Mouse (Mus musculus): ENCODE measurements at regions not wholly inside any gene's neighbourhood (a gene's known extent, or its start where the extent isn't known, plus 50 kb on each side); places are given as distances from the start of the nearest gene placed in this dataset.

- no peak for DNase-seq (ENCODE audit: low spot score in 2 of 2)
These were observed 53.1 kb upstream of the Lbx1 start for GRCm38 (mm10) chr19:45288722-45289121.

DNA sequence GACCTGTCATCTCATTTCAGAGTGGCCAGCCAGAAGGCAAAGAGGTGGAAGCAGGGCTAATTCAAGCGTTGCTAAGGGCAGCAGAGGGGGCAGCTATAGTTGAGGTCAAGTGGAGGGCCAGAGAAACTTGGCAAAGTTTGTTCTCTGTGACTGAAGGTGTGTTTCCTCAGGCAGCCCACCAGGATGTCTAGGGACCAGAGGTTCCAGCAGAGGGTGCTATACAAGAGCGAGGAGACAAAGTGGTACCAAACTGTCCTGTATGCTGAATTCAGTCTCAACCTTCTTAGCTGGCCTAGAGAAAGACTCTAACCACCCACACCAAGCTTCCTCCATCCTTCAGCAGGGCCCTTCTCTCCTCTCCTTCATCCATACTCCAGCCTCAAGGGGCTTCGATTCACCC, 62.2 kb upstream of the Lbx1 start:
- DNase-seq (ENCODE audit: low spot score in 2 of 2), result no peak

DNA sequence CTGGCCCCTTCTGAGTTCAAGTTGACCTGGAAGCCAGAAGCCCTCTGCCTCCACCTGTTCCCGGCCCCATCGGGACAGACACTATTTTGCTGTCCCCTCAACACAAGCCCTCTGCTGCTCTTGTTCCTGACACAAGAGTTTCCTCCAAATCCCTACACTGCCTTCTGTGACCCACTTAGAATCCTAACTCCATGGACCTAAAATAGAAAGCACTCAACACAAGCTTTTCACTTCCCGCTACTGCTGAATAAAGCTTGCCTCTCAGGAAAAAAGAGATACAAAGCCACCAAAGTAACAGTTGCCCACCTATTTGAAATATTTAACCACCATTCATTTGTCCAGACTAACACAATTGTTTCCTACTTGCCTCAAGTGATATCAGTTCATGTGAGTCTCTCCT, 63.7 kb upstream of the Lbx1 start:
- no peak for DNase-seq (ENCODE audit: low spot score in 2 of 2)

DNA sequence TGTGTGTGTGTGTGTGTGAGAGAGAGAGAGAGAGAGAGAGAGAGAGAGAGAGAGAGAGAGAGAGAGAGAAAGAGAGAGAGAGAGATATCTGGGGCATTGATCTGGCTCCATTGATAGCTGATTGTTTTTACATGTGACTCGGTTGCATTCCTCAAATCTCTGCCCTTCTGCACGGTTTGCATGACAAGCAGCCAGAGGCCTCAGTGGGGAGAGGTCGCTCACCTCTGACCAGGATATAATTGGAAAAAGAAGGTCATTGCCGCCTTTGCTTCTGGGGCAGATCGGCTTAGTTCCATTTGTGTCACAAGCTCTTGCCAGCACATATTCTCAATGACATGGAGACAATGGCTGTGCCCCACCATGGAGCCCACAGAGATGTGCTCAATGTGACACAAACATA, 63.8 kb upstream of the Btrc start:
- no peak for DNase-seq (ENCODE audit: low spot score in 2 of 2)

GRCm38 (mm10) chr19:45300691-45301431, 62.7 kb upstream of the Btrc start:
- no peak for DNase-seq (ENCODE audit: low spot score in 2 of 2)

- no peak for DNase-seq (ENCODE audit: low spot score in 2 of 2)
These were observed 62.2 kb upstream of the Btrc start for GRCm38 (mm10) chr19:45301432-45301732.

DNA sequence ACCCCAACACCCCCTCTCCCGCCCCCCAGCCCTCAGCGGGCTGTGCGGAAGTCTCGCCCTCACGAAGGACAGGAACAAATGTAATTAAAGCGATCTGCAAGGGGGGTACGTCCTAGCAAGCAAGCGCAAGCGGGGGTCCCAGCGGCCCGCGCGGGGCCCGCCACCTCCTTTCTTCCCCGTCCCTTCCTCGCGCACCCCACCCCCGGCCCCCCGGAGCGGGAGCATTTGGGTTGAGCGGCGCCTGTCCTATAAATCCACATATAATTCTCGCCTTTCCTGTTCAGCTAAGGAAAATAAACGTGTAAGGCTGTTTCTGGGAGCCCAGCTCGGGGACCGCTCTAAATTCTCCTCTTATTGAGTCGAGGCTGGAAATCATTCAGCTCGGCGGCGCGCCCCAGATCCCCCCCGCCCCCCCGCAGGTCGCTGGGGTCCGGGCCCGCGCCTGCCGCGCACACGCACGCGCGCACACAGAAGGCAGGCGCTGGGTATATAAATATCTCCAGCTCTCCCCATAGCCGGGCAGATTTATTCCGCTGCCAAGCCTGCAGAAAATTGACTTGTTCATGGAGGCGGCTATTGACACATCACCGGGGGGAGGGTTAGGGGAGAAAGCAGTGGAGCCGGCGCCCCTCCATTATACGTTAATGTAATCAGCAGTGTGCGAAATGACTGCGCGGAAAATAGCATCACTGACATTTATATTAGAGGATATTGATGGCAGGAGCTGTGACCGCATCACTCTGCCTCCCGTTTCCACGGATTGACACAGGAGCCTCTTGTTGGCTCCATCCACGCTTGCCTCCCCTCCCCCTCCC, 61.6 kb upstream of the Btrc start:
- DNase-seq (ENCODE audit: low spot score in 2 of 2), result no peak

DNA sequence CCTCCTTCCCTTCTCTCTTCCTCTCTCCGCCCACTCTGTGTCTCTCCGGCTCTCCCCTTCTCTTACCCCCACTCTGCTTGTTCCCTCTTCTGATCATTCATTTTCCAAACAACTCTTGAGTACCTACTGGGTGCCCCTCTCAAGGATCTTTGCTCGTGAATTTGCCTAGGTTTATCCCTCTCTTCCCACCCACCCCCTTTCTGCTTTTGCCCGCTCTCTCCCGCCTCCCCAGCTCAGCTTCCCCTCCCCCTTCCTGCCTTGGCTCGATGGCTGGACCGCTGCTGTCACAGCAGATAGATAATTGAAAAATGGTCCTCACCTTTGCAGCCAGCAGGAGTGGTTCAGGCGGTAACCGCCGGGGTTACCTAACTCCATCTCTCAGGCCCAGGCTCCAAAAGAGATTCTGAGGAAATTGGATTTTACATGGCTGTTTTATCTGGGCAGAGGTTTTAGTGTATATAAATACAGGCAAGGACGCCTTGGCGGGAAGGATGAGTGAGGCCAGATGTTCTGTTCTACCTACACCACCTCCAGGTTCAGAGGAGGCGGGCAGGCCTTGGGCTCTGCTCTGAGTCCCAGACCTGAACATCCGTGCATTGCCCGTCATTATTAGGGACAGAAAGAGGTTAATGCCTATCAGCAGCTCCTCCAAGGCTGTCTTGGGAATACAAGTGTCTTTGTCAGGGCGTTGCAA, 60.8 kb upstream of the Btrc start:
- DNase-seq (ENCODE audit: low spot score in 2 of 2), result no peak

- DNase-seq (ENCODE audit: low spot score in 2 of 2), result no peak
These were observed 59.0 kb upstream of the Btrc start for GRCm38 (mm10) chr19:45304538-45304937.

GRCm38 (mm10) chr19:45307299-45308275, 55.9 kb upstream of the Btrc start:
- DNase-seq (ENCODE audit: low spot score in 2 of 2), result no peak

DNA sequence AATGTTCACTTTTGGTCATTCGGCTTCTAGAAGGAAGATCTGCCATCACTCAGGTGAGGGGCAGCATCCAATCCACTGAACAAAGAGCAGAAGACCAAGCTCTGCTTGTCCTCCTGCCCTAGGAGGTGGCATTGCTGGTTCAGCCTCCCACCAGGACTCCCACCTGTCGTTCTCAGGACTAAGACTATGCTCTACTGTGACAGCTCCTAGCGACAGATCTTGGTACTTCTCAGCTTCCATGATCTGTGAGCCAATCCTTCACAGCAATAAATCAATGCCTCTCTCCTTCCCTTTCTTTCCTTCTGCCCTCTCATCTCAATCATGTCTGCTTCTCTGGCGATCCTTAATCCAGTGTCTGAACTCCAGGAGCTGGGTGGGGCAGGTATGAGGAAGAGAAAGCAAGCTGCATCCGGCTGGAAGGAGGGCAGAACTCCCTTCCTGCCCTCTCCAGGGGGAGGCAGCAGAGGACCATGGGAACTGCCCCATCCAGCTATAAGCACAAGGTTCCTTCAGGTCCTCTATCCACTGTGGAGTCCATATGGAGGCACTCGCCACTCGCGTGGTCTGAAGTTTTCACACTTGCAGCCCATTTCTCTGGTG, 54.8 kb upstream of the Btrc start:
- DNase-seq (ENCODE audit: low spot score in 2 of 2), result peak; percentile 48 to 60

DNA sequence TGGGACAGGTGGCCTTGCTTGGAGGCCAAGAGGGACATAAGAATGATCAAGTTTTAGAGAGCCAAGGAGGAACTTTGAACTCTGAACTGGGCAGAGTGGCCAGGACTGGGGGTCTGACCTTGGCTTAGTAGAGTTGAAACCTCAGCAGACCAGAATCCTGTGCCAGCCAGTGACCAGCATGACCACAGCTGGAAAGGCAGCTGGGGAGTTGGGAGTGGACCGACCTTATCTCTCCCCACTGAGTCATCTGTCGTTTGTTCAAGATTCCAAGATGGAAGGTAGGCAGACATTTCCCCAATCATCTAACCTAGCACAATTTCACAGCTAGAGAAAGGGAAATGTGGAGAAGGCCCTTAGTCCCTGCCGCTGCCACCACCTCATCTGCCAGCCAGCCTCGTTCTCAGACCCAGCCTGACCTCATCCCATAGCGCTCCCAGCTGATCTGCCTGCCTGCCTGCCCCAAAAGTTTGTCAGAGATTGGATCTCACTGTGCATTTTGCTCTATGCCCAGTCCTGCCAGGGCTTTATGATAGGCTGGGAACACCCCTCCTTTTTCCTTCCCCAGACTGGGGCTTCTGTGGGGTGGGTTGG, 53.1 kb upstream of the Btrc start:
- no peak for DNase-seq (ENCODE audit: low spot score in 2 of 2)

DNA sequence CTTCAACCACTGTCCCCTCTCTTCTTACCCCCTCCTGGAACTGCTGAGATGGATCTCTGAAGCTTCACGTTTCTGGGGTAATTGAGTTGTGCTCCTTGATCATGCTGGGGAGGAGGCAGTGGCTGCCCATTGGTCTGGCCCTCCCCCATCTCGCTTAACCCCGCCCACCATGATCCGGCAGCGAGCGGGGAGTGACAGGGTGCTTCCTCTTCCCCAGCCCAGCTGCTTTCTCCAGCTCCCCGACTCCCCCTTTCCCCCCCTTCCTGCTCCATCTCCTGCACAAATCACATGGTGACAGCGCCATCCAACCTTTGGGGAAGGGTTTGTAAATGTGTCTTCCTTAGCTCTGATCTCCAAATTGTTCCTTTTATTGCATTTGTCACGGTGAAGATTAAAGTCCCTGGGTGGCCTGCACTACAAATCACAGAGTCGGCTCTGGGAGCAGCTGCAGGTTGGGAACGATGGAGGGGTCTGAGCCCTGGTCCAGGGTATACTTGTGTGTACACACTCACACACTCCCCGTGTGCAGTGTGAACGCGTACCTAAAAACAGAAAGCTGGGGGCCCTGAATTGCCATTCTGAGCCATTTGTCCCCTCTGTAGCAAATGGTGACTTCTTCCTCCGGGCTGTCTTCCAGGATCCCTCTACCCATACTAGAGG, 52.5 kb upstream of the Btrc start:
- peak; percentile 56 to 59 for DNase-seq (ENCODE audit: low spot score in 2 of 2)

DNA sequence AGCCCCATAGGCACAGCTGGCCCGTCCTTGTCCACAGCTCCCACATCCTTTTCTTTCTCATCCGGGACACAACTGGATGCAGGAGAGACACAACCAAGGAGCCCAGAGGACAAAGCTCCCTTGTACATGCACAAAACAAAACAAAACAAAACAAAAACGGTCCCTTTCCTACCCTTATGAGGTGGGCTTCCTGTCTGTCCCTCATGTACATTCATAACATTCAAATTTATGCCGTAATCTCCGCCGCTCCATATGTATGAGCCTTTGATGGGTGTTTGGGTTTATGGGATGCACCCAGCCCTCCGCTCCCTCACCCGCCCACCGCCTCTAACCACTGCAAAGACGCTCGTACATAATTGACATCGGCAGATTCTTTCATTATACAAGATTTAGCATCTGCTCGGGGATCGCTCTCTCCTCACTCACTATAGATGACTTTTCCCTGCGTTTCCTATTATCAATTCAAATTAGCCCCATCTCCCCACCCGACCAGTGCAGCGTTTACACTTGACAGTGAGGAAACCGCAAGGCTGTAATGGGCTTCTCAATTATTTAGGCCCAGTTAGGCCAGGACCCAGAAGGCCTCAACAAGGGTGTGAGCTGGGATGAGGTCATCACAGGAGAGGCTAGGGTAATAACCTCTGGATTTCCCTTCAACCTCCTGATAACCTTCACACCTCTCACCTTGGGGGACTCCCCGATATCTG, 51.5 kb upstream of the Btrc start:
- DNase-seq (ENCODE audit: low spot score in 2 of 2), result no peak

DNA sequence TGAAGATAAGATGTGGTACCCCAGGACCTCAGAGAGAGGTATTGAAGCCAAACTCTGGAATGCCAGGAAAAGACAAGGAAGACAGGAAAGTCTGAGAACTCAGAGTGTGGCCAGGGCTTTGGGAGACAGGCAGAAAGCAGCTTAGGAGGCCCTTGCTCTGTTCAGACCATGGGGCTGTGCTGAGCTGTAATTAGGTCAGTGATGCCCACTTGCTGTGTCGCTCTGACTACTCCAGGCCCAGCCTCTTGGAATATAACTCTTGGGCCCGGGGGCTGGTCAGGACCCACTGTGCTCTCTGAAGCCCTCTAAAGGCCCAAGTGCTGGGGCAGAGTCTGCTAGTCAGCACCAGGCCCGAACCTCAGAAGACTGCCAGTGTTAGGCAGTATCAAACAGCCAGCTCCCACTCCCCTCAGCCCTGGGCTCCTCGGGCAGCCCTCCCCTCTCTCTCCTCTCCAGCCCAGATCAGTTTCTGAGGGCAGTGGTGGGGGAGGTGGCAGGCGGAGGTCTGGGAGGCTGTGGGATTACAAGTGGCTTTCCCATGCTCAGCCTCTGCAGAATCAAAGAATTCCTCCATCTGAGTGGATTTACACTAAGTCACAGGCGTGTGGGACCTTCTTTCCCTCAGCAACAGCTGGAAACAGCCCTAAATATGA, 50.7 kb upstream of the Btrc start:
- no peak for DNase-seq (ENCODE audit: low spot score in 2 of 2)

Measured in urinary bladder, adult 18-20 months (tissue).